Comparison of ENCODE assay signal across 7 mouse cellular contexts in genomic region chr8:126929607-126930161, GRCm38 (mm10). TPM values are rescaled to one million over a fixed set of nuclear protein-coding genes. Genes with fewer than 3 reads are reported as not detected.
DNase-seq lines count a peak whose midpoint lies in the region; ATAC-seq and TF ChIP-seq lines count a peak whose summit lies in the region.

No protein-coding gene starts in this region.

- WGBS in kidney, postnatal 0 days: 72% methylated on average over 3 of the region's 3 CpGs
- 68% methylated on average over 3 of the region's 3 CpGs for WGBS in lung, adult 2 months

- H3K4me3 ChIP-seq in kidney, postnatal 0 days (replicated peaks; ENCODE audit: low read depth, low read length): no peak overlapping the region
- no peak overlapping the region for H3K4me3 ChIP-seq in lung, adult 2 months (replicated peaks; ENCODE audit: extremely low read depth, low read depth, low read length)

- peak; percentile 97 for TF ChIP-seq CTCF in kidney, postnatal 0 days (IDR thresholded peaks at IDR 0.05; ENCODE audit: low read depth)
- no peak; the same call in 1 of the 2 replicates for TF ChIP-seq CTCF in lung, adult 2 months (IDR thresholded peaks at IDR 0.05; ENCODE audit: insufficient read depth, low read length)

- 0 out of 2 replicates have a peak overlapping the region, but pooled peaks have one; percentile 10 for H3K27ac ChIP-seq in kidney, postnatal 0 days

- peak; percentile 24; the same call in 1 of the 2 replicates for ATAC-seq in frontal cortex, adult (ENCODE audit: low TSS enrichment)
- ATAC-seq in kidney, postnatal 0 days (replicated peaks; ENCODE audit: low FRiP score, low read depth): no peak

- H3K4me1 ChIP-seq in kidney, postnatal 0 days (replicated peaks; ENCODE audit: insufficient read depth, low read length): no peaks in the 10 kb centered on the region
- H3K4me1 ChIP-seq in lung, adult 2 months (ENCODE audit: control insufficient read depth, insufficient read depth, low read length): peaks cover 7% of the 10 kb centered on the region; the same call in 1 of the 2 replicates

- DNase-seq in CD8-positive naive resting alpha-beta T cell, adult 2 months (ENCODE audit: low read depth in 2 of 2, low spot score in 2 of 2): peak; percentile 56 to 64
- peak; percentile 45 for DNase-seq in Muller cell, postnatal 12 days (ENCODE audit: inconsistent ontology term)
- peak; percentile 75 for DNase-seq in cerebellum, adult 9-10 months
- DNase-seq in kidney, postnatal 0 days (ENCODE audit: low spot score): peak; percentile 79
- DNase-seq in lung, adult 2 months: peak; percentile 59
- peak; percentile 83 for DNase-seq in retina, postnatal 1 day

- no peak overlapping the region for H3K4me2 ChIP-seq in kidney, postnatal 0 days (ENCODE audit: low read length)

- no peaks in the 10 kb centered on the region for H3K9me3 ChIP-seq in kidney, postnatal 0 days (replicated peaks; ENCODE audit: low read length)

- H3K36me3 ChIP-seq in kidney, postnatal 0 days (ENCODE audit: insufficient read depth, low read length): peaks cover 19% of the 10 kb centered on the region

- no peaks in the 10 kb centered on the region for H3K27me3 ChIP-seq in kidney, postnatal 0 days (ENCODE audit: insufficient read depth, low read length)

- no peak overlapping the region for H3K9ac ChIP-seq in kidney, postnatal 0 days (ENCODE audit: low read depth, low read length)

- TF ChIP-seq POLR2A in lung, adult 2 months (IDR thresholded peaks at IDR 0.05; ENCODE audit: borderline replicate concordance, extremely low read depth, low read depth, low read length): no peak

RNA-seq across cellular contexts. Expression of gene Tomm20, which starts 16.0 kb away (rescaled TPM):
- polyA plus RNA-seq in kidney, postnatal 0 days (2015; fragmentation: Nextera tagmentation; extraction: Ambion mirVana): 309 and 315 TPM in 2 replicates
- 184 and 369 TPM in 2 replicates for polyA plus RNA-seq in lung, adult 2 months (2012; rRNA removed)

RNA-seq across cellular contexts. Expression of gene Rbm34, which starts 41.2 kb away (rescaled TPM):
- 28.6 and 31.4 TPM in 2 replicates for polyA plus RNA-seq in kidney, postnatal 0 days (2015; fragmentation: Nextera tagmentation; extraction: Ambion mirVana)
- polyA plus RNA-seq in lung, adult 2 months (2012; rRNA removed): 2.1 and 2.4 TPM in 2 replicates
